Mouse (Mus musculus): ENCODE data around the gene Prkcg. TPM values are rescaled to one million over a fixed set of nuclear protein-coding genes. Genes with fewer than 3 reads are reported as not detected.
"Not testable (repeated sequence)": the region's sequence is repeated elsewhere in the genome, so short reads cannot be mapped to it uniquely, and the experiment has no call there.

Prkcg gene
- total RNA-seq (2021): 100 to 1,000 TPM; 448 to 472 TPM
- long read RNA-seq, transcript Prkcg-201 (18 exons, 3,127 nt): major isoform, 176 of 259 reads
- long read RNA-seq, partial matches to known transcripts: 51 of 259 reads
- long read RNA-seq, other reads (novel, unspliced or antisense): 28 of 259 reads

GRCm38 (mm10) chr7:3288976-3289970, at the start of gene Prkcg, which contains the start of gene Myadm:
Gene Prkcg (plus strand): TSS chr7:3289179.
Gene Myadm (plus strand): TSS chr7:3289080.
- peak; percentile 61 to 76 for DNase-seq (ENCODE audit: low spot score in 2 of 2)

- no peak for DNase-seq (ENCODE audit: low spot score in 2 of 2)
Measured at GRCm38 (mm10) chr7:3239193-3239592, 49.8 kb upstream of the Prkcg start.

GRCm38 (mm10) chr7:3260701-3261100, 28.3 kb upstream of the Prkcg start:
- DNase-seq (ENCODE audit: low spot score in 2 of 2): peak in 1 of 2 experiments; percentile 20

GRCm38 (mm10) chr7:3261446-3261845, 27.5 kb upstream of the Prkcg start:
- DNase-seq (ENCODE audit: low spot score in 2 of 2): no peak

- peak in 1 of 2 experiments; percentile 29 for DNase-seq (ENCODE audit: low spot score in 2 of 2)
Measured at GRCm38 (mm10) chr7:3262789-3263188, 26.2 kb upstream of the Prkcg start.

GRCm38 (mm10) chr7:3264390-3265022, 24.5 kb upstream of the Prkcg start:
- DNase-seq (ENCODE audit: low spot score in 2 of 2): no peak

- no peak for DNase-seq (ENCODE audit: low spot score in 2 of 2)
Measured at GRCm38 (mm10) chr7:3265311-3265710, 23.7 kb upstream of the Prkcg start.

- DNase-seq (ENCODE audit: low spot score in 2 of 2): no peak
Measured at GRCm38 (mm10) chr7:3267261-3267660, 21.7 kb upstream of the Prkcg start.

GRCm38 (mm10) chr7:3267888-3268287, 21.1 kb upstream of the Prkcg start:
- DNase-seq (ENCODE audit: low spot score in 2 of 2): no peak

GRCm38 (mm10) chr7:3268291-3268690, 20.7 kb upstream of the Prkcg start:
- no peak for DNase-seq (ENCODE audit: low spot score in 2 of 2)

- no peak for DNase-seq (ENCODE audit: low spot score in 2 of 2)
Measured at GRCm38 (mm10) chr7:3272206-3272605, 16.8 kb upstream of the Prkcg start.

- DNase-seq (ENCODE audit: low spot score in 2 of 2): no peak
Measured at GRCm38 (mm10) chr7:3275455-3276170, 13.4 kb upstream of the Prkcg start.

- not testable (repeated sequence) for DNase-seq (ENCODE audit: low spot score in 2 of 2)
Measured at GRCm38 (mm10) chr7:3276781-3277180, 12.2 kb upstream of the Prkcg start.

GRCm38 (mm10) chr7:3280080-3280653, 8.8 kb upstream of the Prkcg start:
- no peak for DNase-seq (ENCODE audit: low spot score in 2 of 2)

- no peak for DNase-seq (ENCODE audit: low spot score in 2 of 2)
Measured at GRCm38 (mm10) chr7:3280654-3281153, 8.3 kb upstream of the Prkcg start.

- no peak for DNase-seq (ENCODE audit: low spot score in 2 of 2)
Measured at GRCm38 (mm10) chr7:3281741-3282140, 7.2 kb upstream of the Prkcg start.

GRCm38 (mm10) chr7:3283081-3283875, 5.7 kb upstream of the Prkcg start:
- DNase-seq (ENCODE audit: low spot score in 2 of 2): no peak

GRCm38 (mm10) chr7:3284604-3285003, 4.4 kb upstream of the Prkcg start:
- no peak for DNase-seq (ENCODE audit: low spot score in 2 of 2)

- no peak for DNase-seq (ENCODE audit: low spot score in 2 of 2)
Measured at GRCm38 (mm10) chr7:3286036-3286435, 2.9 kb upstream of the Prkcg start.

GRCm38 (mm10) chr7:3287186-3287585, 1.8 kb upstream of the Prkcg start:
- DNase-seq (ENCODE audit: low spot score in 2 of 2): no peak
